Mouse (Mus musculus) spleen, adult 12 weeks (tissue): ENCODE data around the gene Plcg2.
A peak's percentile ranks its signal among the peaks of the same experiment; 100 is the strongest.

Experiments
- DNase-seq: peaks from one replicate; pipeline ENCODE4 v3.0.0; 2022; ENCODE audit warnings: low spot score

The Plcg2 gene

GRCm38 (mm10) chr8:117485316-117485715 is 12.8 kb upstream of the Plcg2 start:
- DNase-seq = no peak

DNA sequence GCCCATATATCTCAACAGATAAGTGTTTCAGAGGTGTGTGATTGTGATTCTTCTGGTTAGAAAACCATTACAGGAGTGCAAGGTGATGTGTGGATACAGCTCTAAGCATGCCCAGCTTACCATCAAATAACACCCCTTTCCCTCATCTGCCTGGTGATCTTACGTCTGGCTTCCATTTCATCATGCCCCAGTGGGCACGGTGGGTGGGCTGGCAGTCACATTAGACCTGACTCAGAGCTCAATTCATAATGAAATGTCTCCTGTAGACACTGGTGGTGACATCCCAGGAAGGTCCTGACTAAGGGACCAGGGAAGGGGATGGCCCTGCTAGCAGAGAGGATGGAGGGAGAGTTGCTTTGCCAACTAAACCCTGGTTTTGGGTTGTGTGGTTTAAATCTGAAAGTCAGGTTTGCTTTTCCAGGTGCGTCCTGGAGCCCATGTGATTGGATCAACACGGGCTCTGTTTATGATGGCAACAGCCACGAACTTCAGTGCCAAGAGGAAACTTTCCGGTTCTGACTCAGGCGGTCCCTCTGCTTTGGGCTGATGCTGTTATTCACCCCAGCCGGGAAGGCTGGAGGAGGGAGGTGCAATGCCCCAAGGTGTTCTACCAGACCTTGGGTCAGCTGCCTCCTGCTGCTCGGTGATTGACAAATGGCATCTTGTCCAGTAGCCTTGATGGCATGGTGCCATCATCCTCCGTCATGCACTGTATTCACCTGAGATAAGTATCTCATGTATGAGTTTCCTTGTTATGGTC is 9.7 kb upstream of the Plcg2 start:
- no peak for DNase-seq

DNA sequence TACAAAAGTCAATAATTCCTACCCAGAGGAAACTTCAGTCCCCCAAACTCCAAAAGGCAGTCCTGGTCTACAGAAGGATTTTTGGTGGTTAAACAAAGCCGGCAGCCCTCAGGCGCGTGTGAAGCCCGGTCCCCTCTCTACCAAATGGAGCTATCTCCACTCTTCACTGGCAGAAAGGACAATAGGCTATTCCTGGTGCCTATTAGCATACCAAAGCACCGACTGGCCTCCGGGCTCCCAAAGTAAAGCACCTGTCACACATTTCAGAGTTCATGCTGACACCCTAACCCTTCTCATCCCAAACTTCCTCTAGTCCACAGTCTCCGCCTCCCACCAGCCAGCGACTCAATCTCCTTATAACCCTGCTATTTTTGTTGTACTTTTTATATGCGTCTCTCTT is 4.5 kb upstream of the Plcg2 start:
- no peak for DNase-seq

DNA sequence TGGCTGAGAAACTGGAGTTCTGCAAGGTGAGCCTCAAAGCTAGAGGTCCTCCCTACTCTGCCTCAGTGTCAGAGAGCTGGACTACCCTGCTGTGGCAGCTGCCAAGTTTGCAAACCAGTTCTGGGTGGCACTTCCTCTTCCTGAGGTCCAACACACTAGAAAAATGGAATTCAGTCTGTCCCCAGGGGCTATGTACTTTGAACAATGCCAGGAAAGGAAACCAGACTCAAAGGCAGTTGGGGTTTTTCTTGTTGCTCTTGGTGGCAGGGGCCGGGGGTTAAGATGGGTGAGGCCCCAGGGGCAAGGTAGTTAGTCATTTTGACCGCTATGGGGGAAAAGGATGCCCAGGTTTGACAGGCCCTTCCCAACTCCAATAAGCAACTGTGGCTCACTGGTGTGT is 3.2 kb upstream of the Plcg2 start:
- DNase-seq = no peak

DNA sequence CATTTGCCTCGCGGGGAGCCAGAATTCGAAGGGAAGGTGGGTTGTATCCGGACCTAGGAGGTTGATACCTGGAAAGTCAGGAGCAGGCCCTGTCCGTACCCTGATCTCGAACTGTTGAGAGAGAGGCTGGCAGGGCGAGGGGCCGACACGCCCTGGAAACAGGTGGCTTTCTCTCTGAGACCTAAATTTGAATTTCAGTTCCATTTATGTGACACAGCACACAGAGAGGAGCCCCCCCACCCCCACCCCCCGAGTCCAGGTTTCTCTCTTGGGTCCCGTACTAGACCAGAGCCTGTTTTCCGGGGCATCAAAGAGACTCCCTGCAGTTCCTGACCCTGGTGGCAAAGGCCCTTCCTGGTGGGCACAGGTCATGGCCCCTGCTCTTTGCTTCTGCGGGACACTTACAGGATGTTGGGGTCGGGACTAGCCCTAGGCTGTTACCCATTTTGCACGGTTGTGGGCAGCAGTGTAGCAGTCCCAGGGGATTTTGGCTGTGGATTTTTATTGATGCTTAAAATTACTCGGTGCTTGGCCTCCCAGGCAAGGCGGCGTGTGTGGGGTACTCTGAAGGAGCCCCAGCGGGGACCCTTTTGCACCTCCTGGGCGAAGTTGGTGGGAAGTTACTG is 937 bp downstream of the Plcg2 start:
- no peak for DNase-seq

- DNase-seq = no peak
These were observed 2.2 kb downstream of the Plcg2 start for GRCm38 (mm10) chr8:117500232-117500823.

GRCm38 (mm10) chr8:117501323-117501722 is 3.2 kb downstream of the Plcg2 start:
- no peak for DNase-seq

DNA sequence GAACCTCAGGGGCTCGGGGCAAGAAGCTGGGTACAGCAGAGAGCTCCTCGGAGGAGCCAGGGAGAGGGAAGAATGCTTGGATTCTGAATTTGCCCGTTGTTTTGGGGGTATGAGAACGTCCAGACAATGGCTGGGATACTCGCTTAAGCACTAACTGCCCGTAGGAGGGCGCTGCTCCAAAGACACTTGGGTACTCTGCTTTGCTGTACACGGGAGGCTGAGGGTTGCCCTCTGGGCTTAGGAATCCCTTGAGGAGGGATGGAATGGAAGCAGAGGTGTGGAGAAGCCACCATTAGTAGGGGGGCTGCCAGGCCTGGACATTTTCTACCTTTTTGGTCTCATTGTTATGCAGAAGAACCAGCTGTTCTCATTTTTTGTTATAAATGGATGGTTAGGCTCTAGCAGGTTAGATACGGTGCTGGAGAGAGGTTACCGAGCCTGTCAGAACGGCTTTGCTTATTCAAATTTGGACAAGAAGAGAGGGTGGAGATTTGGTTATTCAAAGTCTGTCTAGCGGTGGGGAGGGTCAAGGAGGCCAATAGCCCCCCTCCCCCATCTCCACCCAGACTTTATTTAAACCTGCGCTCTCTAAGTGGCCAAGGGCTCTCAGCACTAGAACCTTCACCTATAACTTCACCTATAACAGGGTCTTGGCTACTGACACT is 5.4 kb downstream of the Plcg2 start:
- DNase-seq = no peak

GRCm38 (mm10) chr8:117507703-117508102 is 9.6 kb downstream of the Plcg2 start:
- no peak for DNase-seq

DNA sequence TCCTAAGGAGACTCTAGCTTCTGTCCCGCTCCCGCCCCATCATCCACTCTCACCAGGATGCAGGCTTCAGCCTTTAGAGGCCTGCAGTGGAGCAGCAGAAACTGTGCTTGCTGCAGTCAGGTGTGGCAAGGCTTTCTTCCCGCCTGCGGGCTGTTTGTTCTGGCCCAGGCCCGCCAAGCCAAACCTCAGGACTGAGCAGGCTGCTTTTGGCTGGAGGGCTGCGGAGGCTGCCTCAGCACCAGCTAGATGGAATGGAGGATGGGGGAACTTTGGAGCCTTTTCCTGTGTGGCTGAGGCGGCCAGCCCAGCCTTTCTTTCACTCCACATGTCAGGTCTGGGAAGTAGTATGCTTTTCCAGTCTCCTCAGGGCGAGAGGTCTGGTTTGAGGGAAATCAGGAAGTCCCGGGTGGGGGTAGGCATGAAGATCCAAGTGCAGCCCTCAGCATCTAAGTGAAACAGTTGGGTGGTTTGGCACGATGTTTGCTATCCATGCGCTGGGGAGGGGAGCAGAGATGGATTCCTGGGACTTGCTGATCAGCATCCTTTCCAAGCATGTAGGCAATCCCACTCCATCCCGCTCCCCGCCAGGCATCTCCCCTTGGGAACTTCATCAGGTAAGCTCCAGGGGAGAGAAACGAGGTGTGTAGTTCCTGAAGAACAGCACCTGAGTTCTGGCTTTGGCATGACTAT is 18.9 kb downstream of the Plcg2 start:
- DNase-seq = no peak

GRCm38 (mm10) chr8:117517861-117518260 is 19.8 kb downstream of the Plcg2 start:
- no peak for DNase-seq

GRCm38 (mm10) chr8:117518873-117519272 is 20.8 kb downstream of the Plcg2 start:
- no peak for DNase-seq

DNA sequence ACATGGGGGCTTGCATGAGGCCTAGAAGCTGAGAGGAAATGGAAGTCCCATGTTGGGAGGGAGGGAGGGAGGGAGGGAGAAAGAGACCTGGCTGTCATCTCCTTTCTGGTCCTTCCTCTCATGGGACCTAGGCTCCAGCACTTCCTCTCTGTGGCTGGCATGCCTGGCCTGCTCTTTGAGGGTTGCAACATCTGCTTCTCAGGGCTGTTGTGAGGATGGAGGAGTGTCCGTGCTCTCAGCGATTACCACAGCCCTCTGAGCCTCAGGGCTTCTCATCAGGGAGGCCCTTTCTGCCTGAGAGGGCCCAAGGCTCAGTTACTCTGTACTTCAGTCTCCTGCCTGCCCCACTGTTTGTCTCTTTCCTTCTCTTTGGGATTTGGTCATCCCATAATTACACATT is 28.1 kb downstream of the Plcg2 start:
- DNase-seq = no peak

DNA sequence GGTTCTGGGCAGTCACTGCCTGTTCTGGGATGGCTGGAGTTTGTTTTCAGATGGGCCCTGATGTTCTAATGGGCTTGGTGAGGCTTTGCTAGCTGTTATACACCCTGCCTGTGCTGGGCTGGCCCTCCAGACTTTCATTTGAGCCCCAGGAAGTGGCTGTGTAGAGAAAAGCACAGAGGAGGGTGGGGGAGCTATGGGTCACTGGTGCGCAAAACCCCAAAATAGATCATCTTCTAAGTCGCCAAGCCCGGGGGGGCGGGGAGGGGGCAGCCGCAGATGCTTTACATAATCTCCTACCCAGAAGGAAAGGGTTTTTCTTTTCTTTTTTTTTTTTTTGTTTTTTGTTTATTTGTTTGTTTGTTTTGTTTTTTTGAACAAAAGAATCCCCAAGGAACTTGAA is 29.9 kb downstream of the Plcg2 start:
- peak; percentile 25 for DNase-seq

DNA sequence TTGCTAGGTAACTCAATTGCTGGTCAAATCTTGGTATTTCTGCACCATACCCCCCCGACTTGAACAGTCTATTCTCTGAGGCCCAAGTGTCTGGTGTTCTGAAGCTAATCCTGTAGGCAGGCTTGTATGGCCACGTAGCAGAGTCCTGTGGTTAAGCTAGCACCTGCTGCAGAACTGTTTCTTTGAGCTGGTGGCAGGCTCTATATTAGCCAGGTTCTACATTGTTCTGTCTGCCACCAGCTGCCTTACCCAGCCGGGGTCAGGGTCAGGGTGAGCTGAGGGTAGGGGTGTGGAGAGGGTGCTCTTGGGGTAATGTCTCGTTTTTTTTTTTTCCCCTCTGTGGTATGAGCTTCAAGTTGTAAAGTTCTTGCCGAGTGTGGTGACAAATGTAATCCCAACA is 31.1 kb downstream of the Plcg2 start:
- DNase-seq = no peak

DNA sequence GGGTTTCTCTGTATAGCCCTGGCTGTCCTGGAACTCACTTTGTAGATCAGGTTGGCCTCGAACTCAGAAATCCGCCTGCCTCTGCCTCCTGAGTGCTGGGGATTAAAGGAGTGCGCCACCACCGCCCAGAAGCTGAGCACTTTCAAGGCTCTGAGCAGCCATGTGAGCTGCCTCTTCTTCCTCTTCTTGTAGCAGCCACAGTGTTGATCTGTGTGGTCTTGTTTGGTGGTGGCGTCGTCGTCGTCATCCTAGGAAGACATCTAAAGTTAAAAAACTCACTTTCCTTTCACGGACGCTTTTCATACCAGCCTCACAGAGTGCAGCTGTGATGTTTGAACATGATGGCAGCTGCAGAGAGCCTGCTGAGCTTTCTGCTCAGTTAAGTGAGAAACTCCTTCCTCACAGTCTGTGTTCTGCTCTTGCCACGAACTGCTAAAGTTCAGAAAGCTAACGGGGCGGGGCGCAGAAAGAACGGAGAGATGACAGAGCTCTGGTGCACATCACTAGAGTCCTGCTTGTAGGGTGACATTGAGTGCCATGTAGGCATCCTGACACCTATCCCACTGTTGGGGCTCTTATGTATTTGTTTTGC is 34.4 kb downstream of the Plcg2 start:
- DNase-seq = no peak

DNA sequence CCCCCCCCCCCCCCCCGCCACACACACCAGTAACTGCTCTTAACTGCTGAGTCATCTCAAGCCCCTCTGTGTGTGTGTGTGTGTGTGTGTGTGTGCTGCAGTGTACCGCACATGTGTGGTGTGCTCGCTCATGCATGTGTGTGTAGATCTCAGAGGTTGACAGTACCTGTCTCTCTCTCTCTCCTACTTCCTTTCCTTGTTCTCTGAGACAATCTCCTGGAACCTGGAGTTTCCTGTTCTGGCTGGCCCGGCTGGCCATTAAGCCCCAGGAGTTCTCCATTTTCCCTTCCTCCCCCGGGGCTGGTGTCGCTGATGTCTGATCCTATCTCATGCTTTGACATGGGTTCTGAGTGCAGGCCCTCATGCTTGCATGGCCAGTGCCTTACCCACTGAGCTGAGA is 38.8 kb downstream of the Plcg2 start:
- DNase-seq = no peak

DNA sequence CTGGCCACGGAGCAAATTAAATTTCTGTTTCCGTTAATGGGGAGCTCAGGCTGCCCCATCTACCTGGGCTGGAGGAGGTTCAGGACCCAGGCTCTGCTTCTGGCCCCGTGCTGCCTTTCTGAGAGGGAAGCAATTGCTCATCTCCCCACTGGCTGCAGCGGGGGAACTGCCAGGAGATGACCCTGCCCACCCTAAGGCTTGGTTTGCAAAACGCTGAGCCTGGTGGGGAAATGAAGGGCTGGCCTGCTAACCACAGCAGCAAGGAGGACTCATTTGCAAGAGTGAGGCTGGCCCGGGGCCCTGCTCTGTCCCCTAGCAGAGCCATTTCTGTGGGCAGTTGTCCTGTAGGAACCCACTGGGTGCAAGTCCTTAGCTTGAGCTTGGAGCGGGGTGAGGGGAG is 39.7 kb downstream of the Plcg2 start:
- DNase-seq = no peak

GRCm38 (mm10) chr8:117542951-117543350 is 44.9 kb downstream of the Plcg2 start:
- DNase-seq = no peak

- DNase-seq = no peak
These were observed 45.7 kb downstream of the Plcg2 start for GRCm38 (mm10) chr8:117543789-117544188.

- DNase-seq = no peak
These were observed 47.0 kb downstream of the Plcg2 start for GRCm38 (mm10) chr8:117545043-117545442.

DNA sequence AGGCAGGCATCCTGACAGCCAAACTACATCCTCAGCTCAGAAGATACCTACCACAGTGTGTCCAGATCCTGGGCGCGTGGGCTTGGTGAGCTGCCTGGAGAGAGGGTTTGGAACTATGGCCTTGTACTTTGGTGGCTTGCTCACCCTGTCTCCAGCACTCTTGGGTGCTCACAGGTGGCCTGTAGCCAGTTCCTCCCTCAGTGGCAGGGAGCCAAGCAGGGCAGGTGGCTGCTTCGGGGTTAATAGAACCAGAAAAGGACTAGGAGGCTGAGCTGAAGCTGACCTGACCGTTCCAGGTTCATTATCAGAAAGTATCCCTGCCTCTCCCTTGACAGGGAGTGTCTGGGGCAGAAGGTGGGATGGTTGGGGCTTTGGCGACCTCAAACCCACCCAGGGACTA is 48.3 kb downstream of the Plcg2 start:
- DNase-seq = no peak
